Mouse (Mus musculus) left cerebral cortex, adult 2 months (tissue): ENCODE measurements at regions not wholly inside any gene's neighbourhood (a gene's known extent, or its start where the extent isn't known, plus 50 kb on each side); places are given as distances from the start of the nearest gene placed in this dataset.
A peak's percentile ranks its signal among the peaks of the same experiment; 100 is the strongest.

ENCODE experiments used
- DNase-seq, 2 experiments: peaks; one replicate each; pipeline ENCODE4 v3.0.0; 2021 to 2022; ENCODE audit warnings: low spot score in 2 of 2, mixed read lengths in 1 of 2; ENCODE audit errors: extremely low spot score in 1 of 2
- H3K27ac ChIP-seq: fragments of 200-600 bp; 2 replicates; pipeline ENCODE4 v1.8.1; 2022
- H3K4me3 ChIP-seq: fragments of 200-600 bp; 2 replicates; pipeline ENCODE4 v1.8.1; 2022
- CTCF ChIP-seq: fragments of 200-600 bp; IDR thresholded peaks from 2 replicates; pipeline ENCODE4 v1.8.1; 2022; ENCODE audit warnings: antibody characterized with exemption, mild to moderate bottlenecking, moderate library complexity
- intact Hi-C: fragments of 180-260 bp; cut with DNase I; formaldehyde crosslinking; loops from one replicate; pipeline ENCODE4 v1.15.1; 2025

DNA sequence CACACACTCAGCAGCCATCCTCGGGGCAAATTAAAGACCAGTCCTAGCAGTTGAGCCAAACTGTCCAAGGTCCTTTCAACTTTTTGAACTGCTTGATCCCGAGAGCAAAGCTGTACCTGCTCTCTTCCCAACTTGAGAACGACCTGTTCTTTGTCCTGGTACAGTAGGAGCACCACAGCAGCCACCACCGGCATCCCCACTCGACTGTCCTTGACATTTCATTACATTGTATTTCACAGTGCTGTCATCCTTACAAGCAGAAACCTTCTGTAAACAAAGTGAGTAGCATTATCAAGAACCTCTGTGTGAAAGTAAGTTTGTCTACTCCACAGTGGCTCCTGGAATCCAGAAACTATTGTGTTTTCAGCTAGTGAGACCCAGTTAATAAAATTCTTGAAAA, 240.2 kb upstream of the Zfp462 start:
- intact Hi-C loops: no loop called here
- no peak for TF ChIP-seq CTCF

GRCm38 (mm10) chr4:54709751-54710150, 235.1 kb upstream of the Zfp462 start:
- no peak for DNase-seq
- intact Hi-C loops: no loop called here
- H3K4me3 ChIP-seq: no peak overlapping the region
- H3K27ac ChIP-seq: no peak overlapping the region
- no peak for TF ChIP-seq CTCF

More for the DNA sequence above, 240.2 kb upstream of the Zfp462 start:
- Histone ChIP-seq H3K27ac (no peak overlapping the region), H3K4me3 (no peak overlapping the region)
- DNase-seq: no peak

GRCm38 (mm10) chr4:54712929-54713328, 231.9 kb upstream of the Zfp462 start:
- intact Hi-C loops: no loop called here
- H3K27ac ChIP-seq: no peak overlapping the region
- no peak overlapping the region for H3K4me3 ChIP-seq
- DNase-seq: no peak
- TF ChIP-seq CTCF: no peak

DNA sequence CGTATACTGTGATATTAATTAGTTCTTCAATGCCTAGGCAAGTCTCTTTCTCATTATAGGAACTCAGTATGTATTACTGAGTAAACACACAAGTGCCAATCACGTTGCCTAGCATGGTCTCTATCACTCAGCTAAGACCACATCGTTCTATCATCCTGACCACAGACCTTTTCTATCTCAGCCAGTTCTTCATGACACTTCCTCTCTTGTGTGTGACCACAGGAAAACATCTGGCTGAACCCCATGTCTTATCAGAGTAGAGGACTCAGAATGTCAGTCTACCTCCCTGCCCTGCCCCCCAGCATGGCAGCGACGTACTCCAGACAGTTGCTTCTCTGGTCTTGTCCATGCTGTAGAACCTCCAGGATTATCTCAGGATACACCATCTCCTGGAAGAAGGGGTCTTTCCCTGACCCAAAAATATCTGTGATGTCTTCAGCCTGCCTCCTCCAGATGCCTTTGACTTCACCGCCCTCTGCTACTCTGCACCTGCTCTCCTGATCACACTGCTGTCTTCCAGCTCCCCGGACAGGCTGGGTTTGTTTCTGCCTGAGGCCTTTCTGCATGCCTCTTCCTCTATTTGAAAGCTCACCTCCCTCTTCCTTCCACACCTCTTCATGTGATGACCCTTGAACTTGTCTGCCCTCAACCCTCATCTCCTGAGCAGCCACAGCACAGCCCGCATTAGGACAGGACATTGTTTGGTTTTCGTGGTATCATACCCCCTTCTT, 230.1 kb upstream of the Zfp462 start:
- intact Hi-C loops: no loop called here

DNA sequence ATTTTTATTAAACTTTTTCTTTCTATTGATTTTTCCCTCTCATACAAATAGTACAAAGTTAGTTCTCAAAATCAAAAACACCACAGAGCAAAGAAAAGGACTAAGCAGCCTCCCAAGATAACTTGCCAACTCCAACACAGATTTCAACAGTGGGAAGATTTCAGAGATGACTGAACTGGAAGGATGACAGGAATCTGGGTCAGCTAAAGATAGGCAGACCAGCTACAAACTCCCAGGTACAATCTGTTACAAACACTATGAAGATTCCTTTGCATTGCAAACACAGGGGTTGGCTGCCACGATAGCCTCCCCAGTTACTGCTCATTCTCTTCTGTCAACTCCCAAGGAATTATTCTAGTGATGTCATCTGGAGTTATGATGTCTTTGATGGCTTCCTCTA, 226.8 kb upstream of the Zfp462 start:
- Histone ChIP-seq H3K4me3 (no peak overlapping the region), H3K27ac (no peak overlapping the region)
- intact Hi-C loops: loop anchor here (1.0 kb wide), 1 partner anchor 40 kb away; no protein-coding TSS in a partner anchor
- TF ChIP-seq CTCF: no peak
- no peak for DNase-seq

More for the DNA sequence above, 230.1 kb upstream of the Zfp462 start:
- H3K4me3 ChIP-seq: no peak overlapping the region
- TF ChIP-seq CTCF: no peak
- no peak for DNase-seq
- no peak overlapping the region for H3K27ac ChIP-seq

- no peak overlapping the region for H3K4me3 ChIP-seq
- no peak overlapping the region for H3K27ac ChIP-seq
- intact Hi-C loops: no loop called here
- no peak for DNase-seq
- no peak for TF ChIP-seq CTCF
These were observed 205.8 kb upstream of the Zfp462 start for GRCm38 (mm10) chr4:54739001-54739400.

DNA sequence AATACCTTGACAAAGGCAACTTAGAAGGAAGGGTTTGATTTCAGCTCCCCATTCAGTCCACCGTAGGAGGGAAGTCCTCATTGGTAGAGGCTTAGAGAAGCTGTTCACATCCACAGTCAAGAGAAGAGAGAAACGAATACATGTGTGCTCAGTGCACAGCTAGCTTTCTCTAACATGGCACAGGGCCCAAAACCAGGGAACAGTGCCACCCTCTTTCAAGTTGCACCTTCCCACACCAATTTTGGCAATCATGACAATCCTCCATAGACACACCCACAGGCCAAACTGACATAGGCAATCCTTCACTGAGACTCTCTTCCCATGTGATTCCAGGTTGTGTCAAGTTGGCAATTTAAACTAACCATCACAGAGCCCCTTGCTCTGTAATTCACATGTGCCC, 193.4 kb upstream of the Zfp462 start:
- Histone ChIP-seq H3K4me3 (no peak overlapping the region), H3K27ac (no peak overlapping the region)
- intact Hi-C loops: no loop called here
- no peak for TF ChIP-seq CTCF
- DNase-seq: no peak

DNA sequence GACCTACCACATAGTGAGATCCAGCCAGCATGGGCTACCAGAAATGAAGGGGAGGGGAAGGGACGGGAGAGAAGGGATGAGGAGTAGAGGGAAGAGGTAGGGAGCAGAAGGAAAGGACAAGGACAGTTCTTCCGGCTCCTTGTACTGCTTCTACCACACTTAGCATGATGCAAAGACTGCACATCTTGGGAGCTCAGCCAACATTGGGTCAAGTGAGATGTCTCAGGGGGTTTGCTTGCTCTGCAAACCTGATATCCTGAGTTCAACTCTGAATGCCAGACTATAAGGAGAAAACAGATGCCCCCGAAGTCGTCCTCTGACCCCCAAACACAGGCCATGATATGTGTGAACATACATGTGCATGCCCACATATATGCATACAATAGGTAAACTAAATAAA, 188.4 kb upstream of the Zfp462 start:
- TF ChIP-seq CTCF: no peak
- intact Hi-C loops: no loop called here
- no peak for DNase-seq
- Histone ChIP-seq H3K27ac (no peak overlapping the region), H3K4me3 (no peak overlapping the region)

GRCm38 (mm10) chr4:54757715-54758500, 186.9 kb upstream of the Zfp462 start:
- DNase-seq: peak; percentile 35 to 38
- H3K27ac ChIP-seq: no peak overlapping the region
- TF ChIP-seq CTCF: no peak
- intact Hi-C loops: loop anchor here (1.0 kb wide), 3 partner anchors 40 to 190 kb away; no protein-coding TSS in a partner anchor
- H3K4me3 ChIP-seq: peak overlapping the region; percentile 25

GRCm38 (mm10) chr4:54758501-54758829, 186.4 kb upstream of the Zfp462 start:
- peak overlapping the region; percentile 25 for H3K4me3 ChIP-seq
- no peak overlapping the region for H3K27ac ChIP-seq
- DNase-seq: no peak
- intact Hi-C loops: loop anchor here (1.0 kb wide), 2 partner anchors 40 to 112 kb away; no protein-coding TSS in a partner anchor
- no peak; the same call in 1 of the 2 replicates for TF ChIP-seq CTCF

- TF ChIP-seq CTCF: no peak
- no peak for DNase-seq
- intact Hi-C loops: no loop called here
- Histone ChIP-seq H3K27ac (no peak overlapping the region), H3K4me3 (no peak overlapping the region)
These were observed 183.6 kb upstream of the Zfp462 start for GRCm38 (mm10) chr4:54761257-54761656.

DNA sequence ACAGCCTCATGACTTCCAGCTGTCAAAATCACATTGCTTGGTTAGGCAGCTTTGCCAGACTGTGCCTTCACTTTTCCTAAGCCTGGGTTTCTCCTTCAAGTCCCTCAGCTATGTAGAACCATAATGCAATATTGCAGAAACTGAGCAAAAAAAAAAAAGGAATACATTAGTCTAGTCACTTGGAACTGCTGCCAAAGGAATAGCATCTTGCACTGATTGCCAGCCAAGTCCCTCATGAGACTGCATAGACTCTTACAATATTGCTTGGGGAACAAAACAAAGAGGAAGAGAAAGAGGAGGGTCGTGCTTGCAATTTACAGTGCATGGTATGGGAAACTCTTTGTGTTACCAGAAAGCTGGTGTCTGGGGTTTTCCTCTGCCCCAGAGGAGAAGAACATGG, 179.8 kb upstream of the Zfp462 start:
- DNase-seq: no peak

More for the DNA sequence above, 179.8 kb upstream of the Zfp462 start:
- TF ChIP-seq CTCF: no peak
- H3K27ac ChIP-seq: no peak overlapping the region
- intact Hi-C loops: no loop called here
- H3K4me3 ChIP-seq: no peak overlapping the region
